Mouse (Mus musculus): ENCODE results near the gene Lrig2. TPM values are rescaled to one million over a fixed set of nuclear protein-coding genes. Genes with fewer than 3 reads are reported as not detected.

The Lrig2 gene
- polyA plus RNA-seq, 1 experiment from 2014 or later, result 30.7 TPM

- Histone ChIP-seq H3K27me3 (ENCODE audit: control insufficient read depth, insufficient read depth, low read depth, low read length) (no peaks in the 10 kb centered on the region), H3K4me3 (ENCODE audit: low read depth, low read length) (no peak overlapping the region), H3K36me3 (ENCODE audit: control insufficient read depth, insufficient read depth, low read length) (no peaks in the 10 kb centered on the region), H3K9ac (ENCODE audit: low read depth, low read length) (no peak overlapping the region), H3K9me3 (replicated peaks; ENCODE audit: control insufficient read depth, low read length, poor library complexity, severe bottlenecking) (no peaks in the 10 kb centered on the region), H3K4me1 (ENCODE audit: control insufficient read depth, insufficient read depth, low read length) (no peaks in the 10 kb centered on the region), H3K4me2 (ENCODE audit: low read length) (no peak overlapping the region), H3K27ac (ENCODE audit: low read length) (no peak overlapping the region)
- ATAC-seq, result no peak
- 97% methylated on average over 1 of the region's 1 CpGs for WGBS
Observed at GRCm38 (mm10) chr3:104533223-104533622, 21.5 kb upstream of the Lrig2 start.

- WGBS, result 75% methylated on average over 4 of the region's 4 CpGs
- no peaks in the 10 kb centered on the region for H3K9me3 ChIP-seq (replicated peaks; ENCODE audit: control insufficient read depth, low read length, poor library complexity, severe bottlenecking)
Observed at GRCm38 (mm10) chr3:104526115-104526882, 14.6 kb upstream of the Lrig2 start.

GRCm38 (mm10) chr3:104525516-104525915 lies 13.8 kb upstream of the Lrig2 start:
- Histone ChIP-seq H3K4me2 (ENCODE audit: low read length) (no peak overlapping the region), H3K36me3 (ENCODE audit: control insufficient read depth, insufficient read depth, low read length) (no peaks in the 10 kb centered on the region), H3K4me3 (ENCODE audit: low read depth, low read length) (no peak overlapping the region), H3K27ac (ENCODE audit: low read length) (no peak overlapping the region), H3K27me3 (ENCODE audit: control insufficient read depth, insufficient read depth, low read depth, low read length) (no peaks in the 10 kb centered on the region), H3K9me3 (replicated peaks; ENCODE audit: control insufficient read depth, low read length, poor library complexity, severe bottlenecking) (no peaks in the 10 kb centered on the region), H3K9ac (ENCODE audit: low read depth, low read length) (no peak overlapping the region), H3K4me1 (ENCODE audit: control insufficient read depth, insufficient read depth, low read length) (no peaks in the 10 kb centered on the region)
- no peak for ATAC-seq
- WGBS, result 32% methylated on average over 2 of the region's 2 CpGs

More at GRCm38 (mm10) chr3:104526115-104526882, 14.6 kb upstream of the Lrig2 start:
- Histone ChIP-seq H3K4me2 (ENCODE audit: low read length) (no peak overlapping the region), H3K36me3 (ENCODE audit: control insufficient read depth, insufficient read depth, low read length) (no peaks in the 10 kb centered on the region), H3K27ac (ENCODE audit: low read length) (no peak overlapping the region), H3K27me3 (ENCODE audit: control insufficient read depth, insufficient read depth, low read depth, low read length) (no peaks in the 10 kb centered on the region), H3K9ac (ENCODE audit: low read depth, low read length) (no peak overlapping the region), H3K4me1 (ENCODE audit: control insufficient read depth, insufficient read depth, low read length) (no peaks in the 10 kb centered on the region), H3K4me3 (ENCODE audit: low read depth, low read length) (no peak overlapping the region)
- no peak for ATAC-seq

- Histone ChIP-seq H3K9ac (ENCODE audit: low read depth, low read length) (no peak overlapping the region), H3K36me3 (ENCODE audit: control insufficient read depth, insufficient read depth, low read length) (no peaks in the 10 kb centered on the region), H3K4me1 (ENCODE audit: control insufficient read depth, insufficient read depth, low read length) (no peaks in the 10 kb centered on the region), H3K9me3 (replicated peaks; ENCODE audit: control insufficient read depth, low read length, poor library complexity, severe bottlenecking) (no peaks in the 10 kb centered on the region), H3K27me3 (ENCODE audit: control insufficient read depth, insufficient read depth, low read depth, low read length) (no peaks in the 10 kb centered on the region), H3K27ac (ENCODE audit: low read length) (no peak overlapping the region), H3K4me3 (ENCODE audit: low read depth, low read length) (no peak overlapping the region), H3K4me2 (ENCODE audit: low read length) (no peak overlapping the region)
- WGBS, result 69% methylated on average over 1 of the region's 1 CpGs
- ATAC-seq, result no peak
Observed at GRCm38 (mm10) chr3:104525029-104525428, 13.3 kb upstream of the Lrig2 start.

GRCm38 (mm10) chr3:104523333-104523871 lies 11.7 kb upstream of the Lrig2 start:
- no peaks in the 10 kb centered on the region for H3K9me3 ChIP-seq (replicated peaks; ENCODE audit: control insufficient read depth, low read length, poor library complexity, severe bottlenecking)
- no peak overlapping the region for H3K9ac ChIP-seq (ENCODE audit: low read depth, low read length)
- H3K36me3 ChIP-seq (ENCODE audit: control insufficient read depth, insufficient read depth, low read length), result no peaks in the 10 kb centered on the region
- ATAC-seq, result no peak
- H3K4me3 ChIP-seq (ENCODE audit: low read depth, low read length), result no peak overlapping the region
- H3K27ac ChIP-seq (ENCODE audit: low read length), result no peak overlapping the region
- H3K4me2 ChIP-seq (ENCODE audit: low read length), result no peak overlapping the region
- no peaks in the 10 kb centered on the region for H3K4me1 ChIP-seq (ENCODE audit: control insufficient read depth, insufficient read depth, low read length)
- H3K27me3 ChIP-seq (ENCODE audit: control insufficient read depth, insufficient read depth, low read depth, low read length), result no peaks in the 10 kb centered on the region
- WGBS, result 76% methylated on average over 4 of the region's 4 CpGs

DNA sequence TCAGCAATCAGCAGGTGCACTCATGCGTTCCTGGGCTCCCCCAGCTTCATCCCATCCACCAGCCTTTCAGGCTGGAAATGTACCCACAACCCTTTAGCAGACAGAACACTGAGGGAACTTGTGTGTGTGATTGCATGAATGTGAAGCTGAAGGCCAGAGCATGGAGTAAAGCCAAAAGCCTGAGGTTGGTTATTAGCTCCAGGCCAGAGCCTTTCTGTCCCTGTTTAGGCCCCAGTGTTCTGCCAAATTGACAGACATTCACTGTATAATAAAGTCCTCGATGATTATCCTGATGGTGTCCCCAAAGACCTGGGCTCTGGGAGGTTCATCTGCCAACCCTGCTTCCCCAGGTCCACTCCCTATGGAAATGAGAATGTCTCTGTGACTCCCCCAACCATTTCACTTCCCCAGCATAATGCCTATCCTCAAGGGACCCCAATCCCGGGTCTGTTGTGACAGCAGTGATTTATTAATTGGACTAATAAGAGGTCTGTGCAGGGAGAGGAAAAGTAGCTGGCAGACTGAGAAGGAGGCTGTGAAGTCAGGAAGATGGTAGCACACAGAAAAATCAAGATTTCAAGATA lies 9.7 kb upstream of the Lrig2 start:
- H3K27ac ChIP-seq (ENCODE audit: low read length), result no peak overlapping the region
- no peak for ATAC-seq

DNA sequence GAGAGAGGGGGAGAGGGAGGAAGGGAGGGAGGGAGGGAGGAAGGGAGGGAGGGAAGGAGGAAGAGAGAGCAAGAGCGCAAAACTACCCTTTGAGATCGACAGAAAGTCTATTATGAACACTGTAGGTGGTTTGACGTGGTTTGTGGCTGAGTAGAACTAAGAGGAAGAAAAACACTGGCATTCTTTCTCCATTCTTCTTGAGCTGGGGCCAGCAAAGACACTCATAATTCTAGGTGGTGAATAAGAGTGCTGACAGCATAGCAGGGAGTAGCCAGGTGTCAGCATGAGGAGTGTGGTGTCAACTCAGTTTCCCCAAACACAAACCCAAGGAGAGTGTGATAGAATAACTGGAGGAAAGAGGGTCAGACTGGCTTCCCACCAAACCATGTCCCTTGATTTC lies 8.8 kb upstream of the Lrig2 start:
- Histone ChIP-seq H3K4me2 (ENCODE audit: low read length) (no peak overlapping the region), H3K27me3 (ENCODE audit: control insufficient read depth, insufficient read depth, low read depth, low read length) (no peaks in the 10 kb centered on the region), H3K4me1 (ENCODE audit: control insufficient read depth, insufficient read depth, low read length) (no peaks in the 10 kb centered on the region), H3K36me3 (ENCODE audit: control insufficient read depth, insufficient read depth, low read length) (no peaks in the 10 kb centered on the region), H3K4me3 (ENCODE audit: low read depth, low read length) (no peak overlapping the region), H3K27ac (ENCODE audit: low read length) (no peak overlapping the region), H3K9ac (ENCODE audit: low read depth, low read length) (no peak overlapping the region), H3K9me3 (replicated peaks; ENCODE audit: control insufficient read depth, low read length, poor library complexity, severe bottlenecking) (no peaks in the 10 kb centered on the region)
- 83% methylated on average over 3 of the region's 3 CpGs for WGBS
- ATAC-seq, result no peak

More for the DNA sequence above, 9.7 kb upstream of the Lrig2 start:
- H3K9me3 ChIP-seq (replicated peaks; ENCODE audit: control insufficient read depth, low read length, poor library complexity, severe bottlenecking), result no peaks in the 10 kb centered on the region
- 55% methylated on average over 3 of the region's 3 CpGs for WGBS
- no peaks in the 10 kb centered on the region for H3K4me1 ChIP-seq (ENCODE audit: control insufficient read depth, insufficient read depth, low read length)
- no peak overlapping the region for H3K9ac ChIP-seq (ENCODE audit: low read depth, low read length)
- no peak overlapping the region for H3K4me3 ChIP-seq (ENCODE audit: low read depth, low read length)
- H3K36me3 ChIP-seq (ENCODE audit: control insufficient read depth, insufficient read depth, low read length), result no peaks in the 10 kb centered on the region
- H3K4me2 ChIP-seq (ENCODE audit: low read length), result no peak overlapping the region
- no peaks in the 10 kb centered on the region for H3K27me3 ChIP-seq (ENCODE audit: control insufficient read depth, insufficient read depth, low read depth, low read length)

DNA sequence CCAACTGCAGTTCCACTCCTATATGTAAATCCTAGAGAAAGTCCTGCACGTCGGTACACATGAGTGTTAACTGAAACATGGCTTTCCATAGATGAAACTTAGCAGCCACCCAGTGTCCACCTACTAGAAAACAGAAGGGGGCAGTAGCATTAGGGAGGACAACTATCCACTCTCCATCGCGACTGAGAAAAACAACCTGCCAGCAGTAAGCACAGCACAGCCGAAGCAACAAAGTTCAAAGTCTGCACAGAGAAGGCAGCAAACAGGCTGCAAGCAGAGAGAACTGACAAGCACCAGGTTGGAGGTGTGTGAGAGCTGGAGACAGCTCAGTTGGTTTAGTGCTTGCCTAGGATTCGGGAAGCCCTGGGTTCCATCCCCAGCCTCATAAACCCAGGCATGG lies 7.2 kb upstream of the Lrig2 start:
- Histone ChIP-seq H3K9me3 (replicated peaks; ENCODE audit: control insufficient read depth, low read length, poor library complexity, severe bottlenecking) (no peaks in the 10 kb centered on the region), H3K4me1 (ENCODE audit: control insufficient read depth, insufficient read depth, low read length) (no peaks in the 10 kb centered on the region)
- ATAC-seq, result no peak

GRCm38 (mm10) chr3:104518411-104518810 lies 6.7 kb upstream of the Lrig2 start:
- H3K27me3 ChIP-seq (ENCODE audit: control insufficient read depth, insufficient read depth, low read depth, low read length), result no peaks in the 10 kb centered on the region
- H3K27ac ChIP-seq (ENCODE audit: low read length), result no peak overlapping the region
- no peak overlapping the region for H3K4me2 ChIP-seq (ENCODE audit: low read length)
- H3K4me3 ChIP-seq (ENCODE audit: low read depth, low read length), result no peak overlapping the region
- no peaks in the 10 kb centered on the region for H3K4me1 ChIP-seq (ENCODE audit: control insufficient read depth, insufficient read depth, low read length)
- no peak overlapping the region for H3K9ac ChIP-seq (ENCODE audit: low read depth, low read length)
- no peaks in the 10 kb centered on the region for H3K36me3 ChIP-seq (ENCODE audit: control insufficient read depth, insufficient read depth, low read length)
- WGBS, result 86% methylated on average over 3 of the region's 3 CpGs
- ATAC-seq, result no peak
- H3K9me3 ChIP-seq (replicated peaks; ENCODE audit: control insufficient read depth, low read length, poor library complexity, severe bottlenecking), result no peaks in the 10 kb centered on the region

More for the DNA sequence above, 7.2 kb upstream of the Lrig2 start:
- no peaks in the 10 kb centered on the region for H3K36me3 ChIP-seq (ENCODE audit: control insufficient read depth, insufficient read depth, low read length)
- H3K4me2 ChIP-seq (ENCODE audit: low read length), result no peak overlapping the region
- 63% methylated on average over 6 of the region's 6 CpGs for WGBS
- no peak overlapping the region for H3K27ac ChIP-seq (ENCODE audit: low read length)
- no peak overlapping the region for H3K4me3 ChIP-seq (ENCODE audit: low read depth, low read length)
- H3K9ac ChIP-seq (ENCODE audit: low read depth, low read length), result no peak overlapping the region
- no peaks in the 10 kb centered on the region for H3K27me3 ChIP-seq (ENCODE audit: control insufficient read depth, insufficient read depth, low read depth, low read length)
